Mouse (Mus musculus) common myeloid progenitor, adult 5-6 weeks (primary cell): ENCODE measurements at regions not wholly inside any gene's neighbourhood (a gene's known extent, or its start where the extent isn't known, plus 50 kb on each side); places are given as distances from the start of the nearest gene placed in this dataset.

Source experiments
- ATAC-seq: replicated peaks from 2 replicates; pipeline ENCODE4 v1.8.0; 2016; ENCODE audit warnings: low read depth, mild to moderate bottlenecking, moderate TSS enrichment, inconsistent platforms; ENCODE audit not compliant: poor library complexity, severe bottlenecking

DNA sequence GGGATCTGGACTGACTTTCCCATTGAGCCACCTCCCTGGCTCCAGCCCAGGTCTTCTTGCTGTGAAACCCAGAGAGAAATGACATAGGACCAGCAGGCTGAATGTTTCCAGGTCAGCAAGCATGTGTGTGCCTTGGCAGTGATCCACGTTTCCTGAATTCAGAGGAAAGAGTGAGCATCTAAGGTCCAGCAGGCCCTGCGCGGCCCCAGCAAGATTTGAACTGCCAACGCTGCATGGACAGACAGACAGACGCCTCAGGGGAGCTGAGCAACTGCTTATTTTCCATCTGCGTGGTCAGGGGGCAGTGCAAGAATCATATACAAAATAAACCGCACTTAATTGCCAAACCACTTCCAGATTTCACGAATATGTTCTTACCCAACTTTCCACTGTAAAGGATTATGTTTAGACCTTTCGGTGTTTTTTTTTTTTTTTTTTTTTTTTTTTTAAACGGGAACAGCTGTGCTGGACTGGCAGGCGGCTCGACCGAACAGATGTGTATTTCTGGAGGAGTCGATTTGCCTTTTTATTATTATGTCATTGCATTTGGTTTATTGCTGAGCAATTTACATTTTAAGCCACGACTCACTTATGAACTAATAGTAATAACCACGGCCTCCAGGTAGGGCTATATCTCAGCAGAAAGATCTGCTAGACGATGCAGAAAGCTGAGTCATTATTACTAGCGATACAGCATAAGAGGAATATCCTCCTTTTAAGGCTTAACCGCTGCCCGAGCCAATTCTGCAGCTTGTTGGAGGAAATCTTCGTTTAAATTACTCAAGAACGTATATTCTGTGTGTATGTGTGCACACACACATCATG is 435.7 kb upstream of the Kazn start:
- no peak for ATAC-seq

GRCm38 (mm10) chr4:142671872-142672458 is 432.8 kb upstream of the Kazn start:
- no peak for ATAC-seq

DNA sequence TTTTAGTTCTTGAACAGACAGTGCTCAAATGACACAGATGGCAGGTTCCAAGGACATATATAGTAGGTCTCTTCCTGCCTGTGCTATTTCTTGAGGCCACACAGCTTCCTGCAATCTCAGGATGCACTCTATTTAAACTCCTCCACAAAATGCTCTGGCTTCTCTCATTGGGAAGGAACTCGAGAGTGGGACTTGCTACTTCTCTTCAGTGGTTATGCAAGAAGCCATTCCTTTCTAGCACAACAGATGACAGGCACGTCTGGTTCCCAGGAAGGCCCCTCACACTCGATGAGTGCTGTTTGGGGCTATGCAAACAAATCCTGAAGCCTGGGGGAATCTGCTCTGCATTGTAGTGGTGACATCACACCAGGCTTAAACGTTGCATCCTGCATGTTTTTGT is 425.6 kb upstream of the Kazn start:
- ATAC-seq: no peak

- ATAC-seq: no peak
Measured at GRCm38 (mm10) chr4:142658156-142658555, 419.0 kb upstream of the Kazn start.

DNA sequence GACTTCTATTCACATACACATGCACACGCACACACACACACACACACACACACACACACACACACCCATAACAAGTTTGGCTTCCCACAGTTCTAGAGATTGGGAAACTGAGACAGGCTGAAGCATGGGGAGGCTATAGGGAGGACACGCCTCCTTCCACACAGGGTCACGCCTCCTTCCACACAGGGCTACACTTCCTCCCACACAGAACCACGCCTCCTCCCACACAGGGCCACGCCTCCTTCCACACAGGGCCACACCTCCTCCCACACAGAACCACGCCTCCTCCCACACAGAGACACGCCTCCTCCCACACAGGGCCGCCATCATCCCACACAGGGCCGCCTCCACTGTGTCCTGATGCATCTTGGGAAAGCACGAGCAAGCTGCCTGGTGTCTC is 401.9 kb upstream of the Kazn start:
- ATAC-seq: no peak

DNA sequence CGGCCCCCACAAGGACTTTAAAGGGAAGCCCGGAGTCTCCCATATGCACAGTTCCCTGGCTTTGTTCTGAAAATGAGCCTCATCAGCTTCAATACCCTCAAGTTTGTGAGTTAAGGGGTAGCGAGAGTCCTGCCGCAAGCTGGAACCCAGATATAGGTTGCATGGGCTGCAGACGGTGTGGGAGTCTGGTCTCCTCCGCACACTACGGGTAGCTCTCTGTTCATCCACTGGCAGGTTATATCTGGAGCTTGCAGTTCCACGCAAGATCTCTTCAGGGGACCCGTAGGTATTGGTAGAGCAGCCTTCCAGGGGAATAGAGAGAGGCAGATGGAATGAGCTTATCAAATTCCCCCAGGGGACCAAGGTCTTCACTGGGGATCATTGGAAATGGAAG is 400.1 kb upstream of the Kazn start:
- no peak for ATAC-seq

- ATAC-seq: no peak
Measured at GRCm38 (mm10) chr4:142638733-142639339, 399.6 kb upstream of the Kazn start.

DNA sequence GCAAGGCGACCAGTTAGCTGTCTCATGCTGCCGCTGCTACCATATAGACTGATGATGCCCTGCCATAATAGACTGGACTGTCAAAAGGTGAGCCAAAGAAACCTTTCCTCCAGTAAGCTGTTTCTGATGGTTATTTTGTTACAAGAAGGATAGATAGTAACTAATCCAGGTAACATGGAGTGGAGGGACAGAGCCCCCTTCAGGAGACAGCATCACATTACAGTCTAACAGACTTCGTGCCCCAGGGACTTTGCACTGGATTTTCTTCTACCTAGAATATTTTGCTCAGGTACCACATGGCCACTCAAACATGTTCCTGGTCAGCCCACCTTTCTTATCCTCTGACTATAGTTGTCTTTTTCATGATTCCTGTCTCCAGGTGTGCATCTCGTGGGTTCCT is 398.9 kb upstream of the Kazn start:
- no peak for ATAC-seq

- ATAC-seq: no peak
Measured at GRCm38 (mm10) chr4:142634398-142634797, 395.2 kb upstream of the Kazn start.

GRCm38 (mm10) chr4:142633667-142634350 is 394.6 kb upstream of the Kazn start:
- ATAC-seq: no peak

- no peak for ATAC-seq
Measured at GRCm38 (mm10) chr4:142626503-142627194, 387.4 kb upstream of the Kazn start.

DNA sequence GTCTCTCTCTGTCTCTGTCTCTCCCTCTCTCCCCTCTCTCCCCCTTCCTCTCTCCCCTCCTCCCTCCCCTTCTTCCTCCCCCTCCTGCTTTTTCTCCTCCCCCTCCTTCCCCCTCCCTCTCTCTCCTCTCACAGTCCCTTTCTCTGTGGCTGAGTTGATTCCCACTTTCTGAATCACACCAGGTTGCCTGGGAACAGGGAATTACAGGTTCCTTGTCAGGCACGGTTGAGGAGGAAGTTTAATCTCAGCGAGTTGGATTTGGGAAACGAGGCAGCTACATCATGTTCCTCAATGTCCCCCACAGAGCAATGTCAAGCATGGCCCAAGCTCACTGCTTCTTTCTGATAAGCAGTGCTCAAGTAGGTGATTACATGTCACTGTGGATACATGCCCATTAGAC is 386.3 kb upstream of the Kazn start:
- no peak for ATAC-seq

- ATAC-seq: no peak
Measured at GRCm38 (mm10) chr4:142622151-142622861, 383.1 kb upstream of the Kazn start.

- ATAC-seq: no peak
Measured at GRCm38 (mm10) chr4:142619396-142619795, 380.2 kb upstream of the Kazn start.

DNA sequence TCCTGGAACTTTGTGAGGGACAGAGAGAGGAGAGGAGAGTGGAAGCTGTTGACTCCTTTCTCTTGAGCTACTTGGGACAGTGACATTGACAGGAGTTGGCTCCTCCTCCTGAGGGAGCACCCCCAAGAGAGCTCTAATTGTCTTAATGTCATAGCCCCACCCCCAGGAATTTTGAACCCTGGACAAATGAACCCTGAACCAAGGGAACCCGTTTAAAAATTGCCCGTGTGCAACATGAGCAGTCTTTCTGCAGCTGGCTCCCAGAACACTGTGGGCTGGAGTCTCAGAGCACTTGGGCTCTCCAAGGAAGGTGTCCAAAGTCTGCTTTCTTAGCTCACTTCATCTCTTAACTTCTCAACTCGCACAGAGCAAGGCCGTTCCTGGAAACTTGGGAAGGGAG is 379.6 kb upstream of the Kazn start:
- ATAC-seq: no peak

DNA sequence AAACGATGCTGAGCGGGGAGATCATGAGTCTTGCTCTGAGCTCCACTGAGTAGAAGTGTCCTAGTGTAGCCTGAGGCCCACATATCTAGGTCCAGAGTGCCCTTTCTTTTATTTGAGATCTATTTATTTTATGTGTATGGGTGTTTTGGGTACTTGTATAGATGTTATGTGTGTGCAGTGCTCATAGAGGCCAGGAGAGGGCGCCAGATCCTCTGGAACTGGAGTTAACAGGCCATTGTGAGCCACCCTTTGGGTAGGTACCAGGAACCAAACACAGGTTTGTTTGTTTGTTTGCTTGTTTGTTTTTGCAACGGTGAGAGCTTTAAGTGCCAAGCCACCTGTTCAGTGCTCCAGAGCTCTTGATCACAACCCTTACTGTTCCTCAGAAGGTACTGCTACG is 378.5 kb upstream of the Kazn start:
- no peak for ATAC-seq

DNA sequence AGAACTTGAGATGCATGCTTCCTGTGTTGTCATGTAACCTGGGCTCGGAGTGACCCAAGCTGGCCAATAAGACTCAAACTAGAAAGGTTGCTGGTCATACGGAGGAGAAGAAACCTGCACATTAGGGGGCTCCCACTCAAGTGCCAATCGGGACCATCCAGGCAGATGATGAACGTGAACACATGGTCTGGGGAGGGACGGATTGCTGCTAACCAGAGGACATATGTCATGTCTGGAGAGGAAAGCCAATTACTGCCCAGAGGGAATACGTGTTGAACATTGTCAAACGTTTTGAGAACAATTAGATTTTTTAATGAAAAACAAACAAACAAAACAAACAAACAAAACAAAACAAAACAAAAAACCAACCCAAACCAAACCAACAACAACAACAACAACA is 377.7 kb upstream of the Kazn start:
- no peak for ATAC-seq

GRCm38 (mm10) chr4:142605098-142605497 is 365.9 kb upstream of the Kazn start:
- ATAC-seq: no peak

- no peak for ATAC-seq
Measured at GRCm38 (mm10) chr4:142597214-142597613, 358.0 kb upstream of the Kazn start.
